Mouse (Mus musculus): ENCODE measurements around the gene Ccdc51. TPM values are rescaled to one million over a fixed set of nuclear protein-coding genes. Genes with fewer than 3 reads are reported as not detected.

Ccdc51 gene
- polyA plus RNA-seq, 1 experiment: 9.7 TPM

DNA sequence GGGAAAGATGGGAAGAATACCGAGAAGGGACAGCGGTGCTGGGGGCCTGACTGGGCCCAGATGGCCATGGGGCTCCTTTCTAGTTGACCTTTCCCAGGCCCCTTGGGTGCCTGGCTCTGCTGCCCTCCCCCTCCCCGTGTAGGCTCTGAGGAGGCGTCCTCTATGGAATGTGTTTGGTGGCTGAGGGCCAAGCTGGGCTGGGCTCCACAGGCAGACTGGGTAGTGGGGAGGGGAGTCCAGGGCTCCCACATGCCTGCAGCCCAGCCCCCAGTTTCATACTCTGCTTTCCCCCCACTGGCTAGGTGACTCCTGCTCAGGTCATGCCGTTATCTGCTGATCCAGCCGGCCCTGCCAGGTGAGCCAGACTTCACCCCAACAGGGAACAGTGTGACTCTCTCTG, 16.7 kb downstream of the Ccdc51 start:
- no peak for TF ChIP-seq CTCF (IDR thresholded peaks at IDR 0.05; ENCODE audit: borderline replicate concordance, extremely low read depth, insufficient read depth, insufficient read length)
- no peak for TF ChIP-seq POLR2A (IDR thresholded peaks at IDR 0.05; ENCODE audit: borderline replicate concordance, extremely low read depth, insufficient read depth, insufficient read length, poor library complexity, severe bottlenecking)
- DNase-seq (ENCODE audit: low read depth): peak; percentile 76

DNA sequence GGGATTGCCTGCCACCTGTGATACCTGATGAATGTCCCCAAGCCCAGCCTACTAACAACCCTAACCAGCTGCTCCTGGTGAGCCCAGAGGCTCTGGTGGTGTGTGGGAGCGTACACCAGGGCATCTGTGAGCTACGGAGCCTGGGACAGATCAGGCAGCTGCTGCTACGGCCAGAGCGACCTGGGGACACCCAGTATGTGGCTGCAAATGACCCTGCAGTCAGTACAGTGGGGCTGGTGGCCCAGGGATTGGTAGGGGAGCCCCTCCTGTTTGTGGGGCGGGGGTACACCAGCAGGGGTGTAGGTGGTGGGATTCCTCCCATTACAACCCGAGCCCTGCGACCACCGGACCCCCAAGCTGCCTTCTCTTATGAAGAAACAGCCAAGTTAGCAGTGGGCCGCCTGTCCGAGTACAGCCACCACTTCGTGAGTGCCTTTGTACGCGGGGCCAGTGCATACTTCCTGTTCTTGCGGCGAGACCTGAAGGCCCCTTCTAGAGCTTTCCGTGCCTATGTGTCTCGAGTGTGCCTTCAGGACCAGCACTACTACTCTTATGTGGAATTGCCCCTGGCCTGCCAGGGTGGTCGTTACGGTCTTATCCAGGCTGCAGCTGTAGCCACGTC, 18.1 kb downstream of the Ccdc51 start:
- no peak for TF ChIP-seq CTCF (IDR thresholded peaks at IDR 0.05; ENCODE audit: borderline replicate concordance, extremely low read depth, insufficient read depth, insufficient read length)
- no peak for TF ChIP-seq POLR2A (IDR thresholded peaks at IDR 0.05; ENCODE audit: borderline replicate concordance, extremely low read depth, insufficient read depth, insufficient read length, poor library complexity, severe bottlenecking)
- DNase-seq (ENCODE audit: low read depth): no peak

DNA sequence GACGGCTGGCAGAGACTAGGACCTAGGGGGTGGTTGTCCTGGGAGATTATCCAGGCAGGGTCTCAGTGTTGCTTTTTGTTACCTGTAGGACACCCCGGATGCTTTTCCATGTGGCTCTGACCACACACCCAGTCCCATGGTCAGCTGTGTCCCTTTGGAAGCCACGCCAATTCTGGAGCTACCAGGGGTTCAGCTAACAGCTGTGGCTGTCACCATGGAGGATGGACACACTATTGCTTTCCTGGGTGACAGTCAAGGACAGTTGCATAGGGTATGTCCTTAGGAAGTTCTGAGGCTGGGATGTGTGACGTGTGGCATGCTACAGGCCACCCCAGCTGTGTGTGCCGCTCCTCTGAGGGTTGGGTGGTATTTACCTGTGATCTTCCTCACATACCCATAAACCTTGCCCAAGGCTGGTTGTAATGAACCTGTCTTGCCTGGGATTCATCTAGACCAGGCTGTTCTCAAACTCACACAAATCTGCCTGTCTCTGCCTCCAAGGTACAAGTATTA, 19.7 kb downstream of the Ccdc51 start:
- no peak for DNase-seq (ENCODE audit: low read depth)
- TF ChIP-seq CTCF (IDR thresholded peaks at IDR 0.05; ENCODE audit: borderline replicate concordance, extremely low read depth, insufficient read depth, insufficient read length) (no peak), POLR2A (IDR thresholded peaks at IDR 0.05; ENCODE audit: borderline replicate concordance, extremely low read depth, insufficient read depth, insufficient read length, poor library complexity, severe bottlenecking) (no peak)

DNA sequence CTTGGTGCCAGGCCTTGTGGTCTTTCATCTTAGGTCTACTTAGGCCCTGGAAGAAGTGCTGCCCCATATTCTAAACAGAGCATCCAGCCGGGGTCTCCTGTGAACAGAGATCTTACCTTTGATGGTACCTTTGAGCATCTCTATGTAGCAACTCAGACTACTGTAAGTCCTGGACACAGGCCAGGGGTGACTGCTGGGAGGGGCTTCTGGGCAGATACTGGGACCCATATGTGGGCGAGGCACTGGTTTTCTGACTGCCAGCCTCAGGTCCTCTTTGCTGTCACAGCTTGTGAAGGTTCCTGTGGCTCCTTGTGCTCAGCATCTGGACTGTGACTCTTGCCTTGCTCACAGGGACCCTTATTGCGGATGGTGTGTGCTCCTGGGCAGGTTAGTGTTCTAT, 20.2 kb downstream of the Ccdc51 start:
- no peak for DNase-seq (ENCODE audit: low read depth)
- TF ChIP-seq CTCF (IDR thresholded peaks at IDR 0.05; ENCODE audit: borderline replicate concordance, extremely low read depth, insufficient read depth, insufficient read length) (no peak), POLR2A (IDR thresholded peaks at IDR 0.05; ENCODE audit: borderline replicate concordance, extremely low read depth, insufficient read depth, insufficient read length, poor library complexity, severe bottlenecking) (no peak)

DNA sequence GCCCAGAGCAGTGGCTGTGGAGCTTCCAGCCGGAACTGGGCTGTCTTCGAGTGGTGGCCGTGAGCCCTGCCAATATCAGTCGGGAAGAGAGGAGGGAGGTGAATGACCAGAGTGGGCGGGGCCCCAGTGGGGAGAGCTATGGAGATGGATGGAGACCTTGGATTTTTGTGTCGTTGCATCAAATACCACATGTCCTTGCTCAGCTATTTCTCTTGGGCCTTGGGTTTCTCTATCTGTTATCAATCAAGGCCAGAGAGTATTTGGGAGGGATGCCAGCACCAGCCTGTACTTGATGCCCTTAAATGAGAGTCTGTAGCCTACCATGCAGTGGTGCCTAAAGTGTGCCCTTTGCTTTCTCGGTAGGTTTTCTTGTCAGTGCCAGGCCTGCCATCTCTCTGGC, 21.0 kb downstream of the Ccdc51 start:
- no peak for DNase-seq (ENCODE audit: low read depth)
- TF ChIP-seq CTCF (IDR thresholded peaks at IDR 0.05; ENCODE audit: borderline replicate concordance, extremely low read depth, insufficient read depth, insufficient read length) (no peak), POLR2A (IDR thresholded peaks at IDR 0.05; ENCODE audit: borderline replicate concordance, extremely low read depth, insufficient read depth, insufficient read length, poor library complexity, severe bottlenecking) (no peak)

DNA sequence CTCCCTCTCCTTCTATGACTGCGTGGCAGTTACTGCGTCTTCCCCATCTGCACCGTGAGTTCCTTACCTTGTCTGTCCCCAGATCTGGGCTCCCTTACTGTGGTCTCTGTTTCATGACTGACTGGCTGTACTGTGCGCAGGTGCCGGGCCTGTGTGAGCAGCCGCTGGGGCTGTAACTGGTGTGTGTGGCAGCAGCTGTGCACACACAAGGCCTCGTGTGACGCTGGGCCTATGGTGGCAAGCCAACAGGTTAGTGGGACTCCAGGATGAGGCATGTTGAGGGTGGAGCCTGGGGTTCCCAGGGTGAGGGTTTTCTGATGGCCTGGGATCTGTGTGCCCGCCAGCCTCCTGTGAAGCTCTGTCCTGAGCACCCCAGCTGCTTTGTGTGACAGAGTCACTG, 21.8 kb downstream of the Ccdc51 start:
- TF ChIP-seq CTCF (IDR thresholded peaks at IDR 0.05; ENCODE audit: borderline replicate concordance, extremely low read depth, insufficient read depth, insufficient read length): no peak
- TF ChIP-seq POLR2A (IDR thresholded peaks at IDR 0.05; ENCODE audit: borderline replicate concordance, extremely low read depth, insufficient read depth, insufficient read length, poor library complexity, severe bottlenecking): no peak

DNA sequence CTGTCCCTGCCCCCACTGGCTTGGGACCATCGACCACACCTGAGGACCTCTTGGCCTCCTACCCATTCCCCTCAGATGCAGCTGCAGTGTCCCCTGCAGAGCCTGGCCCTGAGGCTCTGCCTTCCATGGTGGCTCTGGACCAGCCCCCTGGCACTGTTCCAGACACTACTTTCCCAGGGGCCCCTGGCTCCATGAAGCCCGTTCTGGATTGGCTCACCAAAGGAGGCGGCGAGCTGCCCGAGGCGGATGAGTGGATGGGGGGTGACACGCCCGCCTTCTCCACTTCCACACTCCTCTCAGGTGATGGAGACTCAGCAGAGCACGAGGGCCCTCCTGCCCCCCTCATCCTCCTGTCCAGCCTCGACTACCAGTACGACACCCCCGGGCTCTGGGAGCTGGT, 22.7 kb downstream of the Ccdc51 start:
- TF ChIP-seq CTCF (IDR thresholded peaks at IDR 0.05; ENCODE audit: borderline replicate concordance, extremely low read depth, insufficient read depth, insufficient read length) (no peak), POLR2A (IDR thresholded peaks at IDR 0.05; ENCODE audit: borderline replicate concordance, extremely low read depth, insufficient read depth, insufficient read length, poor library complexity, severe bottlenecking) (no peak)
- peak; percentile 60 for DNase-seq (ENCODE audit: low read depth)

More for the DNA sequence above, 21.8 kb downstream of the Ccdc51 start:
- DNase-seq (ENCODE audit: low read depth): no peak

DNA sequence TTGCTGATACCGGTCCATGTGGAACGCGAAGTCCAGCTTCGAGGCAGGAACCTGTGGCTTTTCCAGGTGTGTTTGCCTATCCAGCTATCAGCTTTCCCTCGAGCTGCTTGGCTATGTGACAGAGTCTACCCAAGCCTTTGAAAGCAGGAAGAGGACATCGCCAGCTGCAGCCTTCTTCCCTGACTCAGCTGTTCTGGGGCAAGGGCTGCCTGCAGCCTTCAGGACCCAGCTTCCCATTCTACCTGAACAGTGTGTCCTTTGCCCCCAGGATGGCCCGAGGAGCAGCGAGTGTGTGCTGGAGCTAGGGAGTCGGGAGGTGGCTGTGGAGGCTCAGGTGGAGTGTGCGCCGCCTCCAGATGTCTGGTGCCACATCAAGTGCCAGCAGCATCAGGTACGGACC, 23.4 kb downstream of the Ccdc51 start:
- TF ChIP-seq CTCF (IDR thresholded peaks at IDR 0.05; ENCODE audit: borderline replicate concordance, extremely low read depth, insufficient read depth, insufficient read length): no peak
- no peak for TF ChIP-seq POLR2A (IDR thresholded peaks at IDR 0.05; ENCODE audit: borderline replicate concordance, extremely low read depth, insufficient read depth, insufficient read length, poor library complexity, severe bottlenecking)
- no peak for DNase-seq (ENCODE audit: low read depth)

DNA sequence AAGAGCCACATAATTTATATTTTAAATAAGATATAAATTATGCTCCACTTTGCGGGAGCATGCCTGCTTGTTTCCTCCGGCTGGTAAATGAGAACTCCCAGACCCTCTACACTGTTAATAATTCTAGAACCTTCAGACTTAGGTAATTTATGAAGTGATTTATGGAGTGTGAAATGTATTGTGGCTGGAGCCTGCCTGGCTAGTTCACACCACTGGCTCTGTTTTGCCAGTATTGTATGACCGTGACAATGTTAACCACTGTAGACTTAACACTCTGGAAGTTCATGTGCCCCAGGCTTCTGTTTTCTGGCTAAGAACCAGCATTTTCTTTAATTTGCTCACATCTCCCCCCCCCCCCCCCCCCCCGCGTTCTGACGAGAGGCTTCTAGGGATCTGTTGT, 25.0 kb downstream of the Ccdc51 start:
- TF ChIP-seq POLR2A (IDR thresholded peaks at IDR 0.05; ENCODE audit: borderline replicate concordance, extremely low read depth, insufficient read depth, insufficient read length, poor library complexity, severe bottlenecking): no peak
- no peak for TF ChIP-seq CTCF (IDR thresholded peaks at IDR 0.05; ENCODE audit: borderline replicate concordance, extremely low read depth, insufficient read depth, insufficient read length)
- DNase-seq (ENCODE audit: low read depth): no peak

DNA sequence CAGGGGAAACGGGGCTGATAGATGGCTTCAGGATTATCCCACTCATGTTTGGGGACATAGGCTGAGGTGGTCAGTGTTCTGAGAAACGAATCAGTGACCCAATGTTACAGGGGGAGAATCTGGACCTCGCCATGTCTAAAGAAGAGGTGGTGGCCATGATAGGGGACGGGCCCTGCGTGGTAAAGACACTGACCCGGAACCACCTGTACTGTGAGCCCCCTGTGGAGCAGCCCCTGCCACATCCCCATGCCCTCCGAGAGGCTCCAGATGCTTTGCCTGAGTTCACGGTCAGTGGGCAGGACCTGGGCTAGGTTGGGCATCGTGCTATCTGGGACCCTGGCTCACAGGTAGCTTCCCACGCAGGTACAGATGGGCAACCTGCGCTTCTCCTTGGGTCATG, 27.9 kb downstream of the Ccdc51 start:
- TF ChIP-seq POLR2A (IDR thresholded peaks at IDR 0.05; ENCODE audit: borderline replicate concordance, extremely low read depth, insufficient read depth, insufficient read length, poor library complexity, severe bottlenecking) (no peak), CTCF (IDR thresholded peaks at IDR 0.05; ENCODE audit: borderline replicate concordance, extremely low read depth, insufficient read depth, insufficient read length) (no peak)
- DNase-seq (ENCODE audit: low read depth): no peak

DNA sequence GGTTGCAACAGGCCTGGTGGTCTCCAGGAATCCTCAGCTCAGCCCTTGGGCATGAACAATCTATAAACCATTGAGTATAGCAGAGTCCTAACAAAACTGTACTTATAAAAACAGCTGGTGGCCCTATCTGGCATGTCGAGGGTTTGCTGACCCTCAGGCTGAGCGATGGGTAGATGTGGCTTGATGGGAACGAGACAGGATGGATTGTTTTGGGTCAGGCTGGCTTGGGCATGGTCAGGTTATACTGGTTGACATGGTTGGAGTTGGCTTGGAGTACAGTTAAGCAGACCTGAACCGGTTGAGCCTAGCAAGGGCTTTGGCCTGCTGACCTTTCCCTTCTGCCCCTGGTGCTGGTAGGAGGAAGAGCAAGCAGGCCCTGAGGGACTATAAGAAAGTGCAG, 28.8 kb downstream of the Ccdc51 start:
- DNase-seq (ENCODE audit: low read depth): no peak
- no peak for TF ChIP-seq CTCF (IDR thresholded peaks at IDR 0.05; ENCODE audit: borderline replicate concordance, extremely low read depth, insufficient read depth, insufficient read length)
- no peak for TF ChIP-seq POLR2A (IDR thresholded peaks at IDR 0.05; ENCODE audit: borderline replicate concordance, extremely low read depth, insufficient read depth, insufficient read length, poor library complexity, severe bottlenecking)

DNA sequence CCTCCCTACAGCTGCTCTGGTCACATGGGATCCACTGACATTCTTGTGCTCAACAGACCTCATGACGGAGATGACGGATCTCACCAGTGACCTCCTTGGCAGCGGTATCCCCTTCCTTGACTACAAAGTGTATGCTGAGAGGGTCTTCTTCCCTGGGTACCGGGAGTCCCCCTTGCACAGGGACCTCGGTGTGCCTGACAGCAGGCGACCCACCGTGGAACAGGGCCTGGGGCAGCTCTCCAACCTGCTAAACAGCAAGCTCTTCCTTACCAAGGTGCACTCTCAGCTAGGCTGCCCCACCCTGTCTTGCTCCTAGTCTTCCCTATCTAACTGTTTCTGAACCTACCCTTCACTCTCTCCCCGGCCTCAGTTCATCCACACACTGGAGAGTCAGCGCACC, 29.3 kb downstream of the Ccdc51 start:
- DNase-seq (ENCODE audit: low read depth): no peak
- TF ChIP-seq POLR2A (IDR thresholded peaks at IDR 0.05; ENCODE audit: borderline replicate concordance, extremely low read depth, insufficient read depth, insufficient read length, poor library complexity, severe bottlenecking): no peak
- TF ChIP-seq CTCF (IDR thresholded peaks at IDR 0.05; ENCODE audit: borderline replicate concordance, extremely low read depth, insufficient read depth, insufficient read length): no peak

Data from brain, embryonic 14.5 days (tissue).